Mouse (Mus musculus): ENCODE measurements around the gene Sdhb.

Gene Sdhb

GRCm38 (mm10) chr4:140977886-140978692 is 17.1 kb downstream of the Sdhb start:
- DNase-seq: no peak

DNA sequence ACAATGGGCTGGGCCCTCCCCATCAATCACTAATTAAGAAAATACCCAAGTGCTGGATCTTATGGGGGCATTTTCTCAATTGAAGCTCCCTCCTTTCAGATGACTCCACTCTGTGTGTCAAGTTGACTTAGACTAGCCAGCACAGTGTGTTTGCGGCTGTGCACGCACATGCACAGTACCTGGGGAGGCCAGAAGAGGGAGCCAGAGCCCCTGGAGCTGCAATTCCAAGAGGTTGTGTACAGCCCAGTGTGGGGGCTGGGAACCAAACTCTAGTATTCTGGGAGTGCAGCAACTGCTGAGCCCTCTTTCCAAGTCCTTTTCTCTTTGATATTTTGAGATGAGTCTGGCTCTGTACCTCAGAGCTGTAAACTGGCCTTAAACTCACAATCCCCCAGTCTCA is 20.6 kb downstream of the Sdhb start:
- no peak for DNase-seq

GRCm38 (mm10) chr4:140982808-140983207 is 21.8 kb downstream of the Sdhb start:
- DNase-seq: peak in 1 of 2 experiments; percentile 36

- DNase-seq: peak in 1 of 2 experiments; percentile 30
Observed at GRCm38 (mm10) chr4:140983442-140983841, 22.4 kb downstream of the Sdhb start.

DNA sequence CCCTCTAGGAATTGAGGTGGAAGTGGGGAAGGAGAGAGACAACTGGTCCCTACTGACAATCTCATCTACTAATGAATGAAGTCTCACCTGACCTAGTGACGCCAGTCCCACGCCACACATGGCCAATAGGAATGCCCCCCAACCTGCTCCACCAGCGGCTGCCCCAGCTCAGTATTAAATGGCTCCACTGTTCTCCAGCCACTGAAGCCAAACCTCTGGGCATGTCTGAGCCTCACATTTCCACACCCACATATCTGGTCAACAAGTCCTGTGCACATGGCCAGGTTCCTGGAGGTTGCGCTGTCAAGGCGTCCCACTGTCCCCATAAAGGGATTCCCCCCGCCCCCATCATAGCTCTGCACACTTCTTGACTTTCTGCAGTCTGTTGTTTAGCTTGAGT is 23.5 kb downstream of the Sdhb start:
- no peak for DNase-seq

DNA sequence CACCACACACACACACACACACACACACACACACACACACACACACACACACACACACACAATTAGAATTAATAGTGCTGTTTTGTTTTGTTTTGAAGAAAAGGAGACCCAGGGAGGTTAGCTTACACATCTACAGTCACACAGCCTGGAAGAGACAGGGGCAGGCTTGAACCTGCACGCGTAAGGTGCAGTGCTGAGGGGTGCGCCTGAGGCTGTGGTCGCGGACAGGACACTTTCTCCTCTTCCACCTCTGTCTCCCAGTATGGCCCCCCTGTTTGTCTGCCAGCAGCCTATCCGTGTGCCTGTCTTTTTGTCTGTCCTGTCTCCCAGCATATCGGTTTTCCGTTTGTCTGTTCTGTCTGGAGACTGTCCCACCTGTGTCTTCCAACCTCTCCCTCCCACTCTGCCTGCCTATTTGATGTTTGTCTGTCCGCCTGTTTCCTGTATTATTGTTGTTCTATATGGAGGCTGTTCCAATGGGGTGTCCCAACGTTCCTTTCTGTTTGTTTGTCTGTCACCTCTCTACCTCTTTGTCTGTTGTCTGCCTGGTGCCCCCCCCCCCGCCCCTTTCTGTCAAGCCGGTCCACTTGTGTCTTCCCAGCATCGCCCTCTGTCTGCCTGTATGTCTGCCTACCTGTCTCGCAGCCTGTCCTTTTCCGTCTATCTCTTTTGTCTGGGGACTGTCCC is 25.2 kb downstream of the Sdhb start:
- no peak for DNase-seq

DNA sequence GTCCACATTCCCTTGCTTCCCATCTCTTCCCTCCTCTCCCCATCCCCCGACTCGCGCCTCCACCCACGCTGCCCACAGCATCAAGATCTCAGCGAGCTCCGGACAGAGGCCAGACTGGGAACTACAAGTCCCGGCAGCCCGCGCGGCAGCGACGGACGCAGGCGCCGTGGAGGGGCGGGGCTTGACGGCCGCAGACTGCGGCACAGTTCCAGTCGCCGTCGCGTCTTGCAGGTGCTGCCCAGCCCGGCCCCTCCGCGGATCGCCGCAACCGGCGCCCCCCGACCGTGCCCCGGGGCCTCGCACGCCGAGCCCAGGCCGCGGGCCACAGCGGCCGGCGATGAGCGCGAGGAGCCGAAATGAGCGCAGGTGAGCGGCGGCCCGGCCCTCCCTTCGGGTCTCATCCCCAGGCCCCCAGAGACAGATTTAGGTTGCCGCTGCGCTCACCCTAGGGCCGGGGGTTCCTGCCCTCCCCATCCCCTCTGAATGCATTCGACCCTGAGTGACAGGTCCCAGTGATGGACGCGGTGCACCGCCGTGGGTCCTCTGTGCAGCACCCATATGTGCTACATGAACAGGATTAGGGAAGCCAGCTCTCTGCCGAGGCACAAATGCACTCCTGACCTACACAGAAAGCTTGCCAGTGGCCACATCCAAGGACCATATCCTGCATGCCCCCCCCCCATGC is 25.9 kb downstream of the Sdhb start, which contains the start of gene Atp13a2:
Gene Atp13a2, plus strand, starts transcription at position 163 of the 685 bp plus-strand sequence.
- peak; percentile 83 to 90 for DNase-seq

DNA sequence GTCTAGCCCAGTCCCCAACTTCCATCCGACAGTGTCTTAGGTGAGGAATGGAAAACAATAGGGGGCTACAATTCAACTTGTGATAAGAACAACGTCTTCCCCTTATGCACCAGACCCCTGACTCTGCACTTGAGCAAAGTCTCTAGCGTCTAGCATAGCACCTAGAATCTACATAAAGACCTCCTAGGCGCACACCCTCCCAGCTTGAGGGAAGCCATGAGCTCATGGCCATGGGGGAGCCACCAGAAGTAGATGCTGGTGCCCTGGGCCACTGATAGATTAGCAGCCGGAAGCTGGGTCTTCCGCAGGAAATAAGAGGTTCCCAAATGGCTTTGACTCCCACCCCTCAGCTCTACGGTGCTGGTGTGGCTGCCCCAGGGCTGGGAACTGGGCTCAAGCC is 26.5 kb downstream of the Sdhb start:
- no peak for DNase-seq

GRCm38 (mm10) chr4:140988706-140989290 is 27.8 kb downstream of the Sdhb start:
- no peak for DNase-seq

DNA sequence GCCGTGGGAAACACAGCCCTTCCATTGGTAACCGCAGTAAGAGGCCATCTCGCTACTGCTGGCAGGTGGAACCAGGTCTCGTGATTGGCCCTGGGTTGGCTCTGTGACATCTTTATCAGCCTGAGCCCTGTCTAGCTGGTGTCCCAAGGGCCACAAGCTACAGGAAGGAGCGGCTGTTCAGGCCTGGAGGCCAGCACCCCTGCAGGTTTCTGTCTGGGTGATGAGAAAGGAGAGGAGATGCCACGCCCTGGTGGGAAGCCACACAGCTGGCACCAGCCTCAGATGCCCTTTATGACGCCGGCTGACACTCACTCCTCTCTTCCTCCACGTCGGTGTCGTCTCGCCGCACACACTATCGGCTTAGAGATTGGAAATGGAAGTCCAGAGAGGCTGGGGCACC is 28.4 kb downstream of the Sdhb start:
- no peak for DNase-seq

GRCm38 (mm10) chr4:140992215-140992614 is 31.2 kb downstream of the Sdhb start:
- DNase-seq: no peak

- no peak for DNase-seq
Observed at GRCm38 (mm10) chr4:140993846-140994245, 32.8 kb downstream of the Sdhb start.

DNA sequence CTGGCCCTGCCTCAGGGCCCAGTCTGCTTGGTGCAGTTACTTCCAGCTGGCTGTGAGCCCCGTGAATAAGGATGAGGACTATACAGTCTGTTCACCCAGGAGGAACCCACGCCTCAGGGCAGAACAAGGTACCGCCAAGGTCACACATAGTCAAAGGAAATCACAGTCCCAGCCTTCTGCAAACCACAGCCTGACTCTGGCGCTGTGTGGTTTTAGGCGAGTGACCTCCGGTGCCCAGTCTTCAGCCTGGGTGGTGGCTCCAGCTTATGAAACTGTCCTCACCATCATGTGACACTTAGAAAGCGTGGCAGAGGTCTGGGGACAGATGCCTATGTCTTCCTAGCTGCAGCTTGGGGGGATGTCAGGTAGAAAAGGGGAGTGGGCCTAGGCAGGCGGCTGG is 34.8 kb downstream of the Sdhb start:
- DNase-seq: no peak

DNA sequence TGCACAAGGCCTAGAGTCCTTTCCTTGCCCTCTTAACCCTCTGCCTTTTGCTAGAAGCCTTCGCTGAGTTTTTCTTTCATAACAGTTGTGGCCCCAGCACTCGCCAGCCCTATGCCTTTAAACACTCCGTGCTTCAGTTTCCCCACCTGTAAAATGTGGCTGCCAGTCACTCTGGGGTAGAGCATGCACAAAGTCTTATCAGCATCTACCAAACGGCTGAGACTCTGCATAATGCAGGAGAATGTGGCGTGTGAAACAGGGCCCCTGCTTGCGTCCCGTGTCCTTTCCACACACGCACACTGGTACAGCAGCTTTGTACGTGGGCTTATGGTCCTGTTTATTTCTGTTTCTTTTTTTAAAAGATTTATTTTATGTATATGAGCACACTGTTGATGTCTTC is 35.8 kb downstream of the Sdhb start:
- no peak for DNase-seq

DNA sequence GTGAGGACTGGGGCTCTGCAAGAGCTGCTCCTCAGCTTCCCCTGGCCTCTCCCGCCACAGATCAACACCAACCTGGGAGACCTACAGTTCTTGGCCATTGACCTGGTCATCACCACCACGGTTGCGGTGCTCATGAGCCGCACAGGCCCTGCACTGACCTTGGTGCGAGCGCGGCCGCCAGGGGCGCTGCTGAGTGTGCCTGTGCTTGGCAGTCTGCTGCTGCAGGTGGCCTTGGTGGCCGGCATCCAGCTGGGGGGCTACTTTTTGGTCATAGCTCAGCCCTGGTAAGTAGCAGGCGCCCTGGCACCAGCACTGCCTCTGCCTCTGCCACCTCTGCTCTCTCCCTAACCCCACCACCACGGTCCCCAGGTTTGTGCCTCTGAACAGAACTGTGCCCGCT is 45.0 kb downstream of the Sdhb start:
- DNase-seq: no peak

DNA sequence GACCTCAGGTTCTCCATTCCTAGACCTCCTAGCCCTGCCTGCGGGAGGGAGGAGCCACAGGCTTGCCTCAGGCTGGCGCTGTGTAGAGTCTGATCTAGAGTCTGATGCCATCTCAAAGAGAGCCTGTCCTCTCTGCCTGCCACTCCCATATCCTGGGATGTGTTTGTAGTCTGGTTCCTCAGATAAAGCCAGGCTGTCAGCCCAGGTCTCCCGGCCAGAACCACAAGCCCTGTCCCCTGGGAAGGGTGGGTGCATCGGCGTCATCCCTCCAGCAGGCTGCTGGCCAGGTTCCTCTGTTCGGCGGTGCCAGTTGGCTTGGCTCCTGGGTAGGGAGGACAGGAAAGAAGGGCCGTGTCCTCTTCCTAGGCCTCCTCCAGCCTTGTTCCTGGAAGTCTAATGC is 47.0 kb downstream of the Sdhb start:
- DNase-seq: peak; percentile 49 to 50

GRCm38 (mm10) chr4:141010118-141010517 is 49.1 kb downstream of the Sdhb start, which contains the start of gene Mfap2:
Mfap2 (plus strand) TSS chr4:141010418.
- no peak for DNase-seq

- DNase-seq: no peak
Observed at GRCm38 (mm10) chr4:141010526-141010925, 49.5 kb downstream of the Sdhb start.

DNA sequence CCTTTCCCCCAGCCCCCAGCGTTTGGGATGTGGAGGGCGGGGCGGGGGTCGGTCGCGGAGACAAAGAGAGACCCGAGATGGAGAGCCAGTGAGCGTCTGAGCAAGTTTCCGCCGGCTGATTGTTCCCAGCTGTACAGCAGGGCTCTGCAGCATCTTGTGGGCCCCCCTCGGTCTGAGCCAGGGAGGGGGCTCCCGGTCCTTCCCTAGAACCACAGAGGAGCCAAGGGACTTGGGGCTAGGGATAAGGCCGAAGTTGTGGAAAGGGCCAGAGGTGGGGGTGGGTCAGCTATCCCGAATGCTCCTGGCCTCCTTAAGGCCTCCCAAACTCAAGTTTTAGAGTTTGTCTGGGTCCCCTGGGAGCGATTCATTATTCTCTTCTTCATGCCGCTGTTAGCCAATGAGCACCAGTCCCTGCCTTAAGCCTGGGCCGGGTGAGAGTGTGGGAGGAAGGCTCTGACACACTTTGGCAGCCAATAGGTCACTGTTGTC is 50.0 kb downstream of the Sdhb start:
- no peak for DNase-seq

GRCm38 (mm10) chr4:141011556-141012328 is 50.7 kb downstream of the Sdhb start:
- DNase-seq: no peak

GRCm38 (mm10) chr4:141012558-141012957 is 51.6 kb downstream of the Sdhb start:
- no peak for DNase-seq

- no peak for DNase-seq
Observed at GRCm38 (mm10) chr4:141014114-141014513, 53.1 kb downstream of the Sdhb start.
